29 mouse cellular contexts compared by ENCODE assay signal in the genomic region with DNA sequence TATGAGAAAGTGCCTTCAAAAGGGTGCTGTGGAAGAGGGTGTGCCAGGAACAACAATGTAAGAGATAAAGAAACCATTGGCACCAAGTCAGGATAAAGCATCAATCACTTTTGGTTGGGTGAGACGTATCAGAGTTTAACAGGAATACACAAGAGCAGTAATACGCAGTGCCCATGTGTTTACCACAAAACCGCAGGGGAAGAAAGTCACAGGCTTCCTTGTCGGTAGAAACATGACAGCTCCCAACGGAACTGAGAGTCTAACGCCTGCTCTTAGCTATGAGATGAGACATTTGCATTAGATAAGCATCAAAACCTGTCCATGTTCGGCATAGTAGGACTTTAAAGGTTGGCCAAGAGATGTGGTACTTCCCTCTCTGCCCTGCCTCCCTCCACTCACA. TPM values are rescaled to one million over a fixed set of nuclear protein-coding genes. Genes with fewer than 3 reads are reported as not detected.
DNase-seq lines count a peak whose midpoint lies in the region; ATAC-seq and TF ChIP-seq lines count a peak whose summit lies in the region.
"Had no signal": no experiment of that assay in that cellular context is flagged by ENCODE, and none has a peak within 500 bp of the region (broad histone marks: within the 10 kb centered on the region; RNA-seq: fewer than 3 reads in every experiment).

No protein-coding gene starts in this region.

- no peak for TF ChIP-seq CTCF in layer of hippocampus, adult 2 months (conservative IDR thresholded peaks at IDR 0.05)

- no peak overlapping the region for H3K27ac ChIP-seq in layer of hippocampus, adult 2 months
- H3K27ac ChIP-seq: forebrain, embryonic 10.5 days; gastrocnemius, adult 2 months; heart, embryonic 15.5 days; hindbrain, embryonic 14.5 days; intestine, embryonic 15.5 days; limb, embryonic 12.5 days; liver, embryonic 12.5 days; midbrain, embryonic 10.5 days; neural tube, embryonic 15.5 days; stomach, postnatal 0 days had no signal

- peak; percentile 33 for DNase-seq in 416B (ENCODE audit: low read depth)
- peak; percentile 35 for DNase-seq in thymus, postnatal 14 days
- DNase-seq in layer of hippocampus, adult 2 months (ENCODE audit: low spot score in 2 of 2): no peak
- DNase-seq in adrenal gland, postnatal 4 days (ENCODE audit: low spot score in 2 of 2): no peak
- no peak for DNase-seq in neural tube, embryonic 10.5 days (ENCODE audit: extremely low spot score, low spot score)
- no peak for DNase-seq in lung, postnatal 4 days
- DNase-seq: adrenal gland, postnatal 10 days; cerebellum, adult 8-10 months; gastrocnemius, adult 2 months; heart, postnatal 36 days; kidney, adult 8-10 months; kidney, postnatal 25 days; layer of hippocampus, postnatal 36 days; lung, adult 18-20 months had no signal

- peak; percentile 52 for ATAC-seq in activated CD4-positive, CD25-positive, alpha-beta regulatory T cell, adult 4 months
- ATAC-seq in megakaryocyte progenitor cell, adult 5-6 weeks (replicated peaks; ENCODE audit: poor library complexity): peak; percentile 87
- ATAC-seq: intestine, embryonic 15.5 days; liver, embryonic 12.5 days; midbrain, embryonic 16.5 days had no signal

- H3K4me3 ChIP-seq in layer of hippocampus, adult 2 months: no peak overlapping the region
- H3K4me3 ChIP-seq: forebrain, embryonic 10.5 days; gastrocnemius, adult 2 months; heart, embryonic 15.5 days; intestine, embryonic 15.5 days; limb, embryonic 12.5 days; liver, embryonic 12.5 days; midbrain, embryonic 10.5 days; myocyte; neural tube, embryonic 15.5 days had no signal

RNA-seq across cellular contexts. Expression of a gene that starts 46.1 kb away (rescaled TPM):
- not detected for polyA plus RNA-seq in activated CD4-positive, CD25-positive, alpha-beta regulatory T cell, adult 4 months (2017; shearing (Covaris generic))
- not detected in 2 replicates for total RNA-seq in megakaryocyte progenitor cell, adult 5-6 weeks (2015)
- not detected in 2 replicates for total RNA-seq in megakaryocyte progenitor cell, adult 5-6 weeks (2017)
- total RNA-seq in layer of hippocampus, adult 2 months (2021): 100 to 1,000 TPM; 395 TPM
- total RNA-seq in adrenal gland, postnatal 4 days (2021): 10 to 100 TPM in 1 of 2 experiments, 1 to 10 TPM in 1; 1.7 to 37.7 TPM
- total RNA-seq: gastrocnemius, adult 2 months; gastrocnemius, postnatal 4 days; heart, postnatal 36 days; MEL had no signal
- polyA plus RNA-seq: heart, embryonic 15.5 days; liver, embryonic 12.5 days; myocyte had no signal

Comparison
In these comparisons a context has a peak if more than half of its experiments do, and no peak if none do; other contexts are left out.
1. DNase-seq: peak in 416B (single experiment) and thymus, postnatal 14 days (single experiment); none in layer of hippocampus, adult 2 months (0 of 2), adrenal gland, postnatal 4 days (0 of 2), neural tube, embryonic 10.5 days (single experiment) and lung, postnatal 4 days (0 of 2).
2. RNA of a gene that starts 46.1 kb away (total RNA-seq): 395 TPM in layer of hippocampus, adult 2 months; 1.7 to 37.7 TPM in adrenal gland, postnatal 4 days and not detected in megakaryocyte progenitor cell, adult 5-6 weeks; every median in the first group is over 10 times any median in the second.